Mouse (Mus musculus) bone marrow macrophage, adult 2 months (primary cell): ENCODE measurements around the gene Arl4c.

ENCODE experiments used
- CTCF ChIP-seq: IDR thresholded peaks from 2 replicates; pipeline ENCODE4 v1.5.1; 2012; ENCODE audit warnings: low read depth, mild to moderate bottlenecking, low read length, moderate library complexity
- POLR2A ChIP-seq: IDR thresholded peaks from 2 replicates; pipeline ENCODE4 v1.6.1; 2012; ENCODE audit warnings: mild to moderate bottlenecking, low read depth, low read length, borderline replicate concordance

DNA sequence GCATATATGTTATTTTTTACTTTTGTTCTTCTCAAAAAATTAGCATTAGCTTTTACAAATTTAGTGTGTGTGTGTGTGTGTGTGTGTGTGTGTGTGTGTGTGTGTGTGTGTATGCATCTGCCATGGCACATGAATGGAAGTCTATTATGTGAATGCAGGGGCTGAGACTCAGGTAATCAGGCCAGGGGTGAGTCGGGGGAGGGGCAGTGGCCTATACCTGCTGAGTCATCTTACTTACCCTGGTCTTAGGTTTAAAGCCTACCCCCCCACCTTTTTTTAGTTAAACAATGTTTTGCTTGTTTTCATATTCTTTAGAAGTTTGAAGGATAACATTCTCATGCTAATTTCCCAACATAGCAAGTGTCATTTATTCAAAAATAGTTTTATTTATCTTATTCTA is 25.3 kb upstream of the Arl4c start:
- TF ChIP-seq POLR2A (no peak), CTCF (no peak)
